Mouse (Mus musculus) erythroblast, embryonic 14.5 days (primary cell): ENCODE data around the gene Ccdc33. TPM values are rescaled to one million over a fixed set of nuclear protein-coding genes. Genes with fewer than 3 reads are reported as not detected.

Experiments
- H3K27me3 ChIP-seq: 2 replicates; pipeline ENCODE4 v1.6.1; 2012; ENCODE audit warnings: inconsistent platforms; ENCODE audit not compliant: control insufficient read depth
- H3K36me3 ChIP-seq: 2 replicates; pipeline ENCODE4 v1.6.1; 2012; ENCODE audit warnings: mild to moderate bottlenecking, inconsistent platforms; ENCODE audit not compliant: control insufficient read depth
- H3K4me1 ChIP-seq: 2 replicates; pipeline ENCODE4 v1.6.1; 2012; ENCODE audit warnings: inconsistent platforms; ENCODE audit not compliant: control insufficient read depth
- H3K4me3 ChIP-seq: replicated peaks from 2 replicates; pipeline ENCODE3; 2012; ENCODE audit warnings: moderate library complexity, mild to moderate bottlenecking, inconsistent platforms
- H3K9me3 ChIP-seq: 2 replicates; pipeline ENCODE4 v1.6.1; 2012; ENCODE audit warnings: low read length, inconsistent platforms, mixed read lengths; ENCODE audit not compliant: control insufficient read depth
- GATA1 ChIP-seq: IDR thresholded peaks from 2 replicates; pipeline ENCODE4 v1.6.1; 2012; ENCODE audit warnings: low read length, inconsistent platforms, mixed read lengths
- TAL1 ChIP-seq: IDR thresholded peaks from 3 replicates; pipeline ENCODE4 v1.6.1; 2012; ENCODE audit warnings: low read length, inconsistent platforms, mixed read lengths
- polyA plus RNA-seq: library from polyadenylated mRNA; stranded (reverse); fragments of >175 nt; gene quantifications from 2 replicates; pipeline ENCODE4 v1.2.3, GENCODE M21; 2012

Gene Ccdc33
- polyA plus RNA-seq, 1 experiment: not detected

GRCm38 (mm10) chr9:58048621-58049020 lies 70.0 kb downstream of the Ccdc33 start:
- Histone ChIP-seq H3K36me3 (no peaks in the 10 kb centered on the region), H3K4me1 (no peaks in the 10 kb centered on the region), H3K9me3 (no peaks in the 10 kb centered on the region), H3K4me3 (no peak overlapping the region), H3K27me3 (peaks cover 4% of the 10 kb centered on the region; the same call in 1 of the 2 replicates)
- no peak for TF ChIP-seq GATA1
- no peak for TF ChIP-seq TAL1

GRCm38 (mm10) chr9:58047061-58047460 lies 71.6 kb downstream of the Ccdc33 start:
- Histone ChIP-seq H3K4me3 (no peak overlapping the region), H3K27me3 (peaks cover 4% of the 10 kb centered on the region; the same call in 1 of the 2 replicates), H3K4me1 (no peaks in the 10 kb centered on the region), H3K9me3 (no peaks in the 10 kb centered on the region), H3K36me3 (no peaks in the 10 kb centered on the region)
- TF ChIP-seq GATA1: no peak
- TF ChIP-seq TAL1: no peak

GRCm38 (mm10) chr9:58045646-58046045 lies 73.0 kb downstream of the Ccdc33 start:
- Histone ChIP-seq H3K4me3 (no peak overlapping the region), H3K36me3 (no peaks in the 10 kb centered on the region), H3K27me3 (peaks cover 4% of the 10 kb centered on the region; the same call in 1 of the 2 replicates), H3K9me3 (no peaks in the 10 kb centered on the region), H3K4me1 (no peaks in the 10 kb centered on the region)
- TF ChIP-seq TAL1: no peak
- TF ChIP-seq GATA1: no peak

- no peak overlapping the region for H3K4me3 ChIP-seq
- H3K27me3 ChIP-seq: peaks cover 4% of the 10 kb centered on the region; the same call in 1 of the 2 replicates
- H3K4me1 ChIP-seq: no peaks in the 10 kb centered on the region
- no peaks in the 10 kb centered on the region for H3K36me3 ChIP-seq
- TF ChIP-seq TAL1 (no peak), GATA1 (no peak)
- H3K9me3 ChIP-seq: no peaks in the 10 kb centered on the region
Measured at GRCm38 (mm10) chr9:58044828-58045227, 73.8 kb downstream of the Ccdc33 start.

- TF ChIP-seq GATA1: no peak
- no peak for TF ChIP-seq TAL1
- no peak overlapping the region for H3K4me3 ChIP-seq
Measured at GRCm38 (mm10) chr9:58043496-58044017, 75.1 kb downstream of the Ccdc33 start.

GRCm38 (mm10) chr9:58042391-58042790 lies 76.2 kb downstream of the Ccdc33 start:
- peaks cover 3% of the 10 kb centered on the region; the same call in 1 of the 2 replicates for H3K27me3 ChIP-seq
- H3K4me3 ChIP-seq: no peak overlapping the region
- H3K36me3 ChIP-seq: no peaks in the 10 kb centered on the region
- no peaks in the 10 kb centered on the region for H3K4me1 ChIP-seq
- H3K9me3 ChIP-seq: no peaks in the 10 kb centered on the region
- no peak for TF ChIP-seq TAL1
- TF ChIP-seq GATA1: no peak

More at GRCm38 (mm10) chr9:58043496-58044017, 75.1 kb downstream of the Ccdc33 start:
- no peaks in the 10 kb centered on the region for H3K9me3 ChIP-seq
- H3K27me3 ChIP-seq: peaks cover 4% of the 10 kb centered on the region; the same call in 1 of the 2 replicates
- no peaks in the 10 kb centered on the region for H3K4me1 ChIP-seq
- H3K36me3 ChIP-seq: no peaks in the 10 kb centered on the region

- Histone ChIP-seq H3K4me1 (no peaks in the 10 kb centered on the region), H3K27me3 (peaks cover 8% of the 10 kb centered on the region; the same call in 1 of the 2 replicates), H3K36me3 (no peaks in the 10 kb centered on the region), H3K4me3 (no peak overlapping the region), H3K9me3 (no peaks in the 10 kb centered on the region)
- TF ChIP-seq TAL1 (no peak), GATA1 (no peak)
Measured at GRCm38 (mm10) chr9:58040977-58041376, 77.6 kb downstream of the Ccdc33 start.

- Histone ChIP-seq H3K4me1 (no peaks in the 10 kb centered on the region), H3K36me3 (no peaks in the 10 kb centered on the region), H3K4me3 (no peak overlapping the region), H3K9me3 (no peaks in the 10 kb centered on the region), H3K27me3 (peaks cover 8% of the 10 kb centered on the region; the same call in 1 of the 2 replicates)
- no peak for TF ChIP-seq GATA1
- no peak for TF ChIP-seq TAL1
Measured at GRCm38 (mm10) chr9:58038500-58039168, 80.0 kb downstream of the Ccdc33 start.

- Histone ChIP-seq H3K9me3 (no peaks in the 10 kb centered on the region), H3K4me1 (no peaks in the 10 kb centered on the region), H3K36me3 (no peaks in the 10 kb centered on the region), H3K4me3 (no peak overlapping the region), H3K27me3 (peaks cover 8% of the 10 kb centered on the region; the same call in 1 of the 2 replicates)
- TF ChIP-seq GATA1 (no peak), TAL1 (no peak)
Measured at GRCm38 (mm10) chr9:58036961-58037360, 81.7 kb downstream of the Ccdc33 start.
